Mouse (Mus musculus) ES-Bruce4 (cell line): ENCODE measurements around the gene Cpa2. TPM values are rescaled to one million over a fixed set of nuclear protein-coding genes. Genes with fewer than 3 reads are reported as not detected.
A peak's percentile ranks its signal among the peaks of the same experiment; 100 is the strongest.

Experiments
- H3K27ac ChIP-seq: 2 replicates; pipeline ENCODE4 v1.5.1; 2012; ENCODE audit warnings: low read length, inconsistent platforms; ENCODE audit not compliant: insufficient read depth
- H3K27me3 ChIP-seq: 2 replicates; pipeline ENCODE4 v1.6.1; 2012; ENCODE audit warnings: mild to moderate bottlenecking, low read length, inconsistent platforms; ENCODE audit not compliant: control insufficient read depth, poor library complexity, insufficient read depth, severe bottlenecking
- H3K36me3 ChIP-seq: 2 replicates; pipeline ENCODE4 v1.6.1; 2012; ENCODE audit warnings: inconsistent platforms, mild to moderate bottlenecking, low read length, moderate library complexity; ENCODE audit not compliant: control insufficient read depth, poor library complexity, insufficient read depth, severe bottlenecking
- H3K4me1 ChIP-seq: one replicate; pipeline ENCODE4 v1.8.1; 2011; ENCODE audit warnings: low read length; ENCODE audit not compliant: control insufficient read depth, insufficient read depth
- H3K4me3 ChIP-seq: 2 replicates; pipeline ENCODE4 v1.5.1; 2011; ENCODE audit warnings: low read depth, mild to moderate bottlenecking, low read length
- H3K9ac ChIP-seq: 2 replicates; pipeline ENCODE4 v1.6.1; 2012; ENCODE audit warnings: low read depth, mild to moderate bottlenecking, inconsistent platforms; ENCODE audit not compliant: poor library complexity, severe bottlenecking
- H3K9me3 ChIP-seq: replicated peaks from 2 replicates; pipeline ENCODE4 v1.6.1; 2012; ENCODE audit warnings: mild to moderate bottlenecking, low read length, inconsistent platforms; ENCODE audit not compliant: control insufficient read depth, poor library complexity, insufficient read depth, severe bottlenecking
- CTCF ChIP-seq: IDR thresholded peaks from one replicate; pipeline ENCODE4 v1.8.1; 2011; ENCODE audit warnings: low read depth, low read length
- EP300 ChIP-seq: IDR thresholded peaks from 2 replicates; pipeline ENCODE4 v1.6.1; 2011; ENCODE audit warnings: low read depth, low read length; ENCODE audit not compliant: insufficient read depth
- POLR2A ChIP-seq: IDR thresholded peaks from one replicate; pipeline ENCODE4 v1.8.1; 2011; ENCODE audit warnings: low read length; ENCODE audit not compliant: insufficient read depth
- polyA plus RNA-seq: library from polyadenylated mRNA; stranded (reverse); fragments of >200 nt; gene quantifications from 2 replicates; pipeline ENCODE4 v1.2.4, GENCODE M21; 2011; ENCODE audit warnings: low read depth; ENCODE audit not compliant: missing spikeins, insufficient read depth, insufficient read length

Gene Cpa2
- polyA plus RNA-seq, 1 experiment: 1.5 TPM

DNA sequence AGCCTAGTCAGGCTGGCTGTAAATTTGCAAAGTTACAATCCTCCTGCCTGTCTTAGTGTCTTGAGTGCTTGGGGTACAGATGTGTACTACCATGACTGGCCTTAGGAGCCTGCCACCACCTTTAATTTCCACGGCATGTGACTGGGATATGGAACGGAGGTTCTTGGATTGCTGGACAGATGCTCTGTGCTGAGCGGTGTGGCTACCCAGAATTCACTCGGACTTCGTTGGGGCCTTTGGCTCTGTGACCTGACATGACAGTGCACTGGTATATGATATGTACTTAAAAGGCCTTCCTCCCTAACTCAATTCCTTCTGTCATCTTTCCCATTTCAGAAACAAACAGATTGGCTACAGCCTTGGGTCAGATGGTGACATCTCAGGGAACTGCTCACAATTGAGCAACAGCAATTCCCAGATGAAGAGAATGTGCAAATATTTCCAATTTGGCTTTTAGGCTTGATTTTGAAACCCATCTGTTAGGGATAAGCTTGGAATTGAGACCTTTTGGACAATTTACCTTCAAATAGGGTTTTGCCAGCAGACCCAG lies 13.3 kb downstream of the Cpa2 start:
- H3K9me3 ChIP-seq: no peaks in the 10 kb centered on the region
- H3K36me3 ChIP-seq: no peaks in the 10 kb centered on the region
- no peak for TF ChIP-seq CTCF
- no peak for TF ChIP-seq POLR2A
- no peak for TF ChIP-seq EP300
- no peak overlapping the region for H3K9ac ChIP-seq
- H3K4me3 ChIP-seq: no peak overlapping the region
- no peaks in the 10 kb centered on the region for H3K4me1 ChIP-seq
- H3K27me3 ChIP-seq: no peaks in the 10 kb centered on the region
- H3K27ac ChIP-seq: no peak overlapping the region

DNA sequence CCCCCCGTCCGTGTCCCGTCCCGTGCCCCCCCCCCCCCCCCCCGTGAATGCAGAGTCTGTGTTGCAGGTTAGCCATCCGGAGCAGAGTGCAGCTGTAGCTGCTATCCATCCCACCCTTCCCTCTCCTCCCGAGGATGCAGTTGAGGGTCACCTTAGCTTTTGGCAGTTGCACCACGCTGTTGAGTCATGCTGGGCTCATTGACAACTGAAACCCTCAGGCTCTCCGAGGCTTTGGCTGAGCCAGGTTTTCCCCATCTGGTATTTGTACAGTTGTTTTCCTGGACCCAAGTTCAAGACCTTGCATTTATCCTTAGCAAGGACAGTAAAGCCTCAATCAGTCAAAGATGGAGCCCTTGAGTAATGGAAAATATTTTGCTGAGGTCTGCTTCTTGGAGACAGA lies 14.7 kb downstream of the Cpa2 start:
- no peak overlapping the region for H3K9ac ChIP-seq
- H3K9me3 ChIP-seq: no peaks in the 10 kb centered on the region
- no peaks in the 10 kb centered on the region for H3K27me3 ChIP-seq
- no peak overlapping the region for H3K4me3 ChIP-seq
- TF ChIP-seq EP300 (peak; percentile 93), CTCF (no peak), POLR2A (no peak)
- no peaks in the 10 kb centered on the region for H3K36me3 ChIP-seq
- no peaks in the 10 kb centered on the region for H3K4me1 ChIP-seq
- H3K27ac ChIP-seq: no peak overlapping the region

DNA sequence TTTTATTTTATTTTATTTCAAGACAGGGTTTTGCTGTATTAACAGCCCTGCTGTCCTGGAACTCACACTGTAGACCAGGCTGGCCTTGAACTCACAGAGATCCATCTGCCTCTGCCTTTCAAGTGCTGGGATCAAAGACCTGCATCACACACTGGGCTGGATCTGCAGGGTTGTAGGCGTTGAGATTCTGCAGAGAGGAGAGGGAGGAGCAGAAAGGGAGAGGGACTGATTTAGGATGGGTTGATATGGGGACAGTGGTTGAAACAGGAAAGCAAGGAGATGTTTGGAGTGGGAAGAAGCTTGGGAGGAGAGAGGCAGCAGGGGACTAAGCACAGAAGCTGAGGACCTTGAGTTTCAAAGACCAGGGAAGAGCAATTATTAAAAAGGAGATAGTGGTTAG lies 18.3 kb downstream of the Cpa2 start:
- no peak for TF ChIP-seq POLR2A
- TF ChIP-seq CTCF: no peak
- no peak for TF ChIP-seq EP300
- no peak overlapping the region for H3K9ac ChIP-seq
- H3K36me3 ChIP-seq: no peaks in the 10 kb centered on the region
- H3K27me3 ChIP-seq: no peaks in the 10 kb centered on the region; the same call in 1 of the 2 replicates
- H3K9me3 ChIP-seq: no peaks in the 10 kb centered on the region
- H3K4me1 ChIP-seq: no peaks in the 10 kb centered on the region
- no peak overlapping the region for H3K4me3 ChIP-seq
- H3K27ac ChIP-seq: no peak overlapping the region

DNA sequence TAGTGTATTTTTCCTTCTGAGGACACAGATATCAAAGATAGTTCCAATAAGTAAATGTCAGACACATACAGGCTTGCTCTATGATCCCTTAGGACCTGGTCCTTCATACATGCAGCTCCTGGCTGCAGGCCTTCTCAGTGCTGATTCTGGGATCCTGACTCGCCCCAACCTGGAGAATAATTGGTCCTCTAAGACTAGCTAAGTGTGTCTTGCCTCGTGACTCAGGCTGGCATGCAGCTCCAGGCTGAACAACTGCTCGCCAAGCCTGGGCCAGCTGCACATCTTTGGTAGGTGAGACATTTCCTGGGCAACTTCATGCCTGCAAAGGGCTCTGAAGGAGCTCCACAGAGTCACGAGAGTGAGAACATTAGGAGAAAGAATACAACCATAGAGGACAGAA lies 20.8 kb downstream of the Cpa2 start:
- no peaks in the 10 kb centered on the region for H3K36me3 ChIP-seq
- TF ChIP-seq CTCF (no peak), EP300 (no peak), POLR2A (no peak)

DNA sequence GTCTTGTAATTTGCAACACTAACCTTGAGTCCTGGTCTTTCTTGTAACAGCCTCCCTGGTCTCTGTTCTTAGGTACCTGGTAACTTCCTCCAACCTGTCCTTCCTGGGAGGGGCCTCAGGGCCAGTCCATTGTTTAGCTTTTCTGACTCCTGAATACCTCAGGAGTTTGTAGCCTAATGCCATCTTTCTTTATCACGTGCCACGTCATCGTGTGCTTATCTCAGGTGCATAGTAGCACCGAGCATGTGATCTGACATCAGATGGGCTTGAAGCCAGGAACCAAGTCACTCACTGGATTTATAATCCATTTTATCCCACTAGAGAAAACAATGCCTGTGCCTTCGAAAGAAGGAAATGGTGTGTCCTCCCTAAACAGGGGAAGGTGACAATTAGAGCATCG lies 22.2 kb downstream of the Cpa2 start:
- no peak overlapping the region for H3K9ac ChIP-seq
- no peaks in the 10 kb centered on the region for H3K4me1 ChIP-seq
- no peaks in the 10 kb centered on the region; the same call in 1 of the 2 replicates for H3K27me3 ChIP-seq
- no peaks in the 10 kb centered on the region for H3K9me3 ChIP-seq
- H3K36me3 ChIP-seq: no peaks in the 10 kb centered on the region
- no peak overlapping the region for H3K4me3 ChIP-seq
- no peak for TF ChIP-seq CTCF
- no peak for TF ChIP-seq POLR2A
- TF ChIP-seq EP300: no peak
- H3K27ac ChIP-seq: no peak overlapping the region

More for the DNA sequence above, 20.8 kb downstream of the Cpa2 start:
- no peaks in the 10 kb centered on the region for H3K9me3 ChIP-seq
- no peak overlapping the region for H3K4me3 ChIP-seq
- no peak overlapping the region for H3K27ac ChIP-seq
- H3K9ac ChIP-seq: no peak overlapping the region
- no peaks in the 10 kb centered on the region for H3K4me1 ChIP-seq
- no peaks in the 10 kb centered on the region; the same call in 1 of the 2 replicates for H3K27me3 ChIP-seq

DNA sequence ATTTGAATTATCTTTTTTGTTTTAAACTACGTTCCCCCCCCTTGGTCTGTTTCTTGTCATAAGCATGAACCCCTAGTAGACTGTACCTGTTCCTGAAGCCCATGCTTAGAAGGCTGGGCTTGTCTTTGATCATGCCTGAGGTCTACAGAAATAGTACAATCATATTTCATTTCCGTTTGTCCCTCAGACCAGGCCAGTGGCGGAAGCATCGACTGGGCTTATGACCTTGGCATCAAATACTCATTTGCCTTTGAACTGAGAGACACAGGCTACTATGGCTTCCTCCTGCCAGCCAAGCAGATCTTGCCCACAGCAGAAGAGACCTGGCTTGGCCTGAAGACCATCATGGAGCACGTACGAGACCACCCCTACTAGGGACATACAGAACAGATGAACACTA lies 22.7 kb downstream of the Cpa2 start:
- H3K27ac ChIP-seq: no peak overlapping the region
- no peak overlapping the region for H3K4me3 ChIP-seq
- no peak overlapping the region for H3K9ac ChIP-seq
- no peak for TF ChIP-seq EP300
- TF ChIP-seq CTCF: no peak
- no peak for TF ChIP-seq POLR2A
- H3K27me3 ChIP-seq: no peaks in the 10 kb centered on the region; the same call in 1 of the 2 replicates
- H3K36me3 ChIP-seq: no peaks in the 10 kb centered on the region
- no peaks in the 10 kb centered on the region for H3K9me3 ChIP-seq
- H3K4me1 ChIP-seq: no peaks in the 10 kb centered on the region

DNA sequence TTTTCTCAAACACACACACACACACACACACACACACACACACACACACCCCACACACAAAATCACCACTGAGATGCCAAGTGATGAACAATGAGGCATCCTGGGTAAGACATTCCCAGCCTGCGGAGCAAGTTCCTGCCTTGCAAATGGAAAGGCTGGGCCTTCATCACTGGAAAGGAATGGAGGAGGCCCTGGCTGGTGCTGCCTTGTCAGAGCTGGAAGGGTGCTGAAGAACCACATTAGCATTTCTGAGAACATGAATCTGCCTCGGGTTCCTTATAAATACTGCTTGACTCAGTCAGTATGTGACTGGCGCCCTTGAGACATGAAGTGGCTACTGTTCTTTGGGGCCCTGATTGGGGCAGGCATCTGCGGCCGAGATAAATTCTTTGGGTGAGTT lies 26.7 kb downstream of the Cpa2 start, which contains the start of gene Cpa4:
TSS of gene Cpa4 (plus strand) at position 301 of the 400 bp plus-strand sequence.
- Histone ChIP-seq H3K9me3 (no peaks in the 10 kb centered on the region), H3K27ac (no peak within 1 kb of the TSS), H3K4me3 (no peak within 1 kb of the TSS), H3K27me3 (no peaks in the 10 kb centered on the region), H3K4me1 (no peaks in the 10 kb centered on the region), H3K36me3 (no peaks in the 10 kb centered on the region), H3K9ac (no peak within 1 kb of the TSS)
- no peak for TF ChIP-seq POLR2A
- TF ChIP-seq CTCF: no peak
- no peak for TF ChIP-seq EP300
